In genomic region chr11:104131756-104132155, GRCm38 (mm10) we compare ENCODE assay signal across 9 mouse cellular contexts. TPM values are rescaled to one million over a fixed set of nuclear protein-coding genes. Genes with fewer than 3 reads are reported as not detected.
A peak's percentile ranks its signal among the peaks of the same experiment; 100 is the strongest.
DNase-seq lines count a peak whose midpoint lies in the region; ATAC-seq and TF ChIP-seq lines count a peak whose summit lies in the region.
"Had no signal": no experiment of that assay in that cellular context is flagged by ENCODE, and none has a peak within 500 bp of the region (broad histone marks: within the 10 kb centered on the region; RNA-seq: fewer than 3 reads in every experiment).

No protein-coding gene starts in this region.

- no peak for TF ChIP-seq POLR2A in cortical plate, adult 2 months (IDR thresholded peaks at IDR 0.05; ENCODE audit: extremely low read depth, insufficient read depth, low read length)

- H3K4me3 ChIP-seq in cortical plate, adult 2 months (ENCODE audit: insufficient read depth, low read length) = peak overlapping the region; percentile 84
- H3K4me3 ChIP-seq in heart, embryonic 14.5 days (ENCODE audit: control insufficient read depth in 1 of 2, insufficient read depth in 1 of 2, low read depth in 1 of 2, low read length in 2 of 2) = peak overlapping the region in 1 of 2 experiments; percentile 45; a peak in 2 of 4 replicates
- peak overlapping the region; percentile 76 for H3K4me3 ChIP-seq in midbrain, postnatal 0 days (ENCODE audit: low read depth, low read length)
- H3K4me3 ChIP-seq: erythroblast, embryonic 14.5 days had no signal

- H3K4me1 ChIP-seq in cortical plate, adult 2 months (ENCODE audit: control insufficient read depth, insufficient read depth, low read length) = no peaks in the 10 kb centered on the region
- peaks cover 4 to 19% of the 10 kb centered on the region in 2 experiments; a peak in 3 of 4 replicates for H3K4me1 ChIP-seq in heart, embryonic 14.5 days (ENCODE audit: control insufficient read depth in 2 of 2, insufficient read depth in 2 of 2, low read length in 2 of 2)
- 0 out of 2 replicates have a peak, but pooled peaks cover 3% of the 10 kb centered on the region for H3K4me1 ChIP-seq in midbrain, postnatal 0 days (ENCODE audit: insufficient read depth, low read length)

- no peaks in the 10 kb centered on the region for H3K36me3 ChIP-seq in heart, embryonic 14.5 days (ENCODE audit: control insufficient read depth, insufficient read depth, low read length)
- H3K36me3 ChIP-seq in midbrain, postnatal 0 days (ENCODE audit: insufficient read depth, low read length) = no peaks in the 10 kb centered on the region

- H3K9ac ChIP-seq in heart, embryonic 14.5 days (ENCODE audit: low read length) = no peak overlapping the region
- H3K9ac ChIP-seq in midbrain, postnatal 0 days (replicated peaks; ENCODE audit: low read length, poor library complexity, severe bottlenecking) = peak overlapping the region; percentile 83

- 1% methylated on average over 21 of the region's 21 CpGs for WGBS in heart, embryonic 14.5 days
- WGBS in midbrain, postnatal 0 days = 1% methylated on average over 21 of the region's 21 CpGs

- peak overlapping the region; percentile 77 for H3K4me2 ChIP-seq in heart, embryonic 14.5 days (ENCODE audit: low read length)
- H3K4me2 ChIP-seq in midbrain, postnatal 0 days (ENCODE audit: low read depth, low read length, poor library complexity, severe bottlenecking) = peak overlapping the region; percentile 94

- peak; percentile 35 for ATAC-seq in frontal cortex, adult (ENCODE audit: low TSS enrichment)
- no peak for ATAC-seq in heart, embryonic 14.5 days (ENCODE audit: insufficient number of reproducible peaks, insufficient read depth, low FRiP score, low read depth)
- ATAC-seq in midbrain, postnatal 0 days (ENCODE audit: low FRiP score) = peak; percentile 72

- no peak overlapping the region for H3K27ac ChIP-seq in cortical plate, adult 2 months (ENCODE audit: insufficient read depth, low read length)
- H3K27ac ChIP-seq in heart, embryonic 14.5 days (replicated peaks in 1 of 2; ENCODE audit: control insufficient read depth in 1 of 2, insufficient read depth in 1 of 2, low read depth in 2 of 2, low read length in 2 of 2) = no peak overlapping the region
- no peak overlapping the region for H3K27ac ChIP-seq in midbrain, postnatal 0 days (ENCODE audit: low read depth, low read length)

- peak; percentile 30; the same call in 1 of the 2 replicates for TF ChIP-seq CTCF in cortical plate, adult 2 months (IDR thresholded peaks at IDR 0.05; ENCODE audit: extremely low read depth, insufficient read depth, low read length)
- TF ChIP-seq CTCF in midbrain, postnatal 0 days (IDR thresholded peaks at IDR 0.05) = peak; percentile 78

- peaks cover 80% of the 10 kb centered on the region for H3K27me3 ChIP-seq in heart, embryonic 14.5 days (ENCODE audit: control insufficient read depth, insufficient read depth, low read length)
- peaks cover 7% of the 10 kb centered on the region; the same call in 1 of the 2 replicates for H3K27me3 ChIP-seq in midbrain, postnatal 0 days (ENCODE audit: insufficient read depth, low read length)

- no peaks in the 10 kb centered on the region for H3K9me3 ChIP-seq in heart, embryonic 14.5 days (ENCODE audit: control insufficient read depth, low read length)
- no peaks in the 10 kb centered on the region for H3K9me3 ChIP-seq in midbrain, postnatal 0 days (ENCODE audit: low read length)

- no peak for DNase-seq in frontal cortex, postnatal 14 days (ENCODE audit: low spot score in 2 of 2)
- peak; percentile 81 for DNase-seq in MN1 (ENCODE audit: low spot score)
- DNase-seq in left cerebral cortex, adult 18-20 months (ENCODE audit: low spot score in 2 of 2) = peak; percentile 65 to 66
- peak; percentile 83 for DNase-seq in midbrain, postnatal 0 days (ENCODE audit: low spot score)
- DNase-seq in thymus, postnatal 36 days = no peak

RNA-seq across cellular contexts. Expression of gene Crhr1, which starts 0.9 kb away (rescaled TPM):
- polyA plus RNA-seq in cortical plate, adult 2 months (2012; rRNA removed) = 33.1 and 34.2 TPM in 2 replicates
- polyA plus RNA-seq in heart, embryonic 14.5 days (2014; fragmentation: Nextera tagmentation; extraction: Ambion mirVana) = not detected in 2 replicates
- 10 to 100 TPM; 24.9 to 30.5 TPM for total RNA-seq in left cerebral cortex, adult 18-20 months (2021)
- total RNA-seq in midbrain, postnatal 0 days (2014; rRNA removed) = 26.5 and 28.0 TPM in 2 replicates
- polyA plus RNA-seq in midbrain, postnatal 0 days (2015; fragmentation: Nextera tagmentation; extraction: Ambion mirVana) = 7.2 and 9.4 TPM in 2 replicates
- polyA plus RNA-seq: erythroblast, embryonic 14.5 days had no signal

RNA-seq across cellular contexts. Expression of gene Sppl2c, which starts 54.4 kb away (rescaled TPM):
- polyA plus RNA-seq in cortical plate, adult 2 months (2012; rRNA removed) = not detected in 2 replicates
- not detected in 2 replicates for polyA plus RNA-seq in heart, embryonic 14.5 days (2014; fragmentation: Nextera tagmentation; extraction: Ambion mirVana)
- total RNA-seq in left cerebral cortex, adult 18-20 months (2021) = not detected
- not detected in 2 replicates for total RNA-seq in midbrain, postnatal 0 days (2014; rRNA removed)
- not detected in 2 replicates for polyA plus RNA-seq in midbrain, postnatal 0 days (2015; fragmentation: Nextera tagmentation; extraction: Ambion mirVana)
- polyA plus RNA-seq: erythroblast, embryonic 14.5 days had no signal

Comparison
In these comparisons a context has a peak if more than half of its experiments do, and no peak if none do; other contexts are left out.
1. DNase-seq: peak in MN1 (single experiment), left cerebral cortex, adult 18-20 months (2 of 2) and midbrain, postnatal 0 days (single experiment); none in frontal cortex, postnatal 14 days (0 of 2) and thymus, postnatal 36 days (0 of 2).